Mouse (Mus musculus) CH12.LX (cell line): ENCODE results near the gene Bcar1. TPM values are rescaled to one million over a fixed set of nuclear protein-coding genes. Genes with fewer than 3 reads are reported as not detected.

Experiments
- DNase-seq: peaks from one replicate; pipeline ENCODE4 v3.0.0-alpha.2; 2013; ENCODE audit errors: extremely low read depth
- H3K27ac ChIP-seq: 2 replicates; pipeline ENCODE4 v1.5.1; 2012; ENCODE audit warnings: low read depth, mild to moderate bottlenecking, control low read depth, moderate library complexity; ENCODE audit not compliant: insufficient read depth
- H3K27me3 ChIP-seq: replicated peaks from 2 replicates; pipeline ENCODE3; 2012; ENCODE audit warnings: inconsistent platforms
- H3K36me3 ChIP-seq, 2 experiments: replicated peaks in 1 of 2; 2 replicates each; pipeline versions ENCODE3 to v1.6.1; 2012; ENCODE audit warnings: inconsistent platforms in 1 of 2, low read length in 1 of 2, mild to moderate bottlenecking in 1 of 2, mixed read lengths in 1 of 2, moderate library complexity in 1 of 2; ENCODE audit not compliant: control insufficient read depth in 1 of 2, insufficient read depth in 1 of 2
- H3K4me1 ChIP-seq, 2 experiments: 2 replicates each; pipeline ENCODE4 v1.6.1; 2012; ENCODE audit warnings: inconsistent platforms in 1 of 2, moderate library complexity in 1 of 2; ENCODE audit not compliant: insufficient read depth in 2 of 2, control insufficient read depth in 1 of 2
- H3K4me2 ChIP-seq: 2 replicates; pipeline ENCODE4 v1.6.1; 2012; ENCODE audit warnings: low read depth, mild to moderate bottlenecking, control low read depth; ENCODE audit not compliant: poor library complexity, insufficient read depth, severe bottlenecking
- H3K4me3 ChIP-seq, 3 experiments: fragments of 150-350 bp in 1 of 3; sonication (generic) in 1 of 3; replicated peaks in 1 of 3; 2 replicates each; pipeline versions ENCODE3 to v1.5.1; 2011 to 2012; ENCODE audit warnings: low read depth in 2 of 3, low read length in 2 of 3, mild to moderate bottlenecking in 2 of 3, moderate library complexity in 2 of 3, control low read depth in 1 of 3, improper control_type of control experiment in 1 of 3, inconsistent platforms in 1 of 3, mixed read lengths in 1 of 3; ENCODE audit not compliant: poor library complexity in 1 of 3
- H3K79me2 ChIP-seq: replicated peaks from 2 replicates; pipeline ENCODE4 v1.6.1; 2012; ENCODE audit warnings: mild to moderate bottlenecking, moderate library complexity; ENCODE audit not compliant: control insufficient read depth, poor library complexity, insufficient read depth, severe bottlenecking; ENCODE audit errors: extremely low read depth
- H3K9ac ChIP-seq: 2 replicates; pipeline ENCODE4 v1.6.1; 2012; ENCODE audit warnings: low read depth, mild to moderate bottlenecking, control low read depth, moderate library complexity; ENCODE audit not compliant: insufficient read depth
- H3K9me3 ChIP-seq: replicated peaks from 2 replicates; pipeline ENCODE3; 2012; ENCODE audit warnings: low read length, inconsistent platforms, mixed read lengths
- BHLHE40 ChIP-seq: IDR thresholded peaks from 2 replicates; pipeline ENCODE4 v1.6.1; 2011; ENCODE audit warnings: mild to moderate bottlenecking, low read depth, low read length, improper control_type of control experiment
- CHD1 ChIP-seq: IDR thresholded peaks from 2 replicates; pipeline ENCODE4 v1.6.1; 2012; ENCODE audit warnings: low read depth, low read length, improper control_type of control experiment, inconsistent platforms
- E2F4 ChIP-seq: IDR thresholded peaks from 2 replicates; pipeline ENCODE4 v1.6.1; 2011; ENCODE audit warnings: low read depth, low read length, improper control_type of control experiment; ENCODE audit not compliant: insufficient replicate concordance
- ELF1 ChIP-seq: IDR thresholded peaks from 2 replicates; pipeline ENCODE4 v1.6.1; 2014; ENCODE audit warnings: low read depth, mild to moderate bottlenecking, inconsistent platforms, low read length, improper control_type of control experiment
- ETS1 ChIP-seq: conservative IDR thresholded peaks from 2 replicates; pipeline ENCODE4 v1.6.1; 2012; ENCODE audit warnings: low read depth, mild to moderate bottlenecking, inconsistent platforms, low read length, improper control_type of control experiment, moderate library complexity
- GABPA ChIP-seq: IDR thresholded peaks from 2 replicates; pipeline ENCODE4 v1.6.1; 2012; ENCODE audit warnings: low read depth, low read length, improper control_type of control experiment, inconsistent platforms; ENCODE audit not compliant: insufficient replicate concordance
- HCFC1 ChIP-seq: IDR thresholded peaks from 2 replicates; pipeline ENCODE4 v1.6.1; 2012; ENCODE audit warnings: low read depth, mild to moderate bottlenecking, inconsistent platforms, low read length, improper control_type of control experiment
- JUN ChIP-seq: IDR thresholded peaks from 2 replicates; pipeline ENCODE4 v1.6.1; 2011; ENCODE audit warnings: low read depth, mild to moderate bottlenecking, low read length, improper control_type of control experiment, moderate library complexity; ENCODE audit not compliant: insufficient read depth
- JUND ChIP-seq: conservative IDR thresholded peaks from 2 replicates; pipeline ENCODE4 v1.6.1; 2011; ENCODE audit warnings: low read depth, low read length, improper control_type of control experiment
- KAT2A ChIP-seq: IDR thresholded peaks from 2 replicates; pipeline ENCODE4 v1.6.1; 2012; ENCODE audit warnings: low read length, improper control_type of control experiment, inconsistent platforms; ENCODE audit not compliant: insufficient replicate concordance
- MAX ChIP-seq: IDR thresholded peaks from 2 replicates; pipeline ENCODE4 v1.6.1; 2011; ENCODE audit warnings: low read length, improper control_type of control experiment
- MAZ ChIP-seq: IDR thresholded peaks from 2 replicates; pipeline ENCODE4 v1.6.1; 2012; ENCODE audit warnings: low read depth, mild to moderate bottlenecking, inconsistent platforms, low read length, improper control_type of control experiment, moderate library complexity
- MXI1 ChIP-seq: IDR thresholded peaks from 2 replicates; pipeline ENCODE4 v1.6.1; 2011; ENCODE audit warnings: mild to moderate bottlenecking, low read depth, low read length, improper control_type of control experiment
- MYC ChIP-seq: IDR thresholded peaks from 2 replicates; pipeline ENCODE4 v1.6.1; 2011; ENCODE audit warnings: low read depth, mild to moderate bottlenecking, improper control_type of control experiment, low read length
- NELFE ChIP-seq: IDR thresholded peaks from 2 replicates; pipeline ENCODE4 v1.6.1; 2011; ENCODE audit warnings: low read depth, low read length, improper control_type of control experiment
- PAX5 ChIP-seq: IDR thresholded peaks from 2 replicates; pipeline ENCODE4 v1.6.1; 2012; ENCODE audit warnings: low read length, inconsistent platforms, mixed read lengths
- POLR2A ChIP-seq: IDR thresholded peaks from 2 replicates; pipeline ENCODE4 v1.6.1; 2011; ENCODE audit warnings: low read depth, mild to moderate bottlenecking, improper control_type of control experiment, low read length
- RAD21 ChIP-seq: IDR thresholded peaks from 2 replicates; pipeline ENCODE4 v1.6.1; 2011; ENCODE audit warnings: low read depth, mild to moderate bottlenecking, low read length, improper control_type of control experiment, moderate library complexity
- RCOR1 ChIP-seq: conservative IDR thresholded peaks from 2 replicates; pipeline ENCODE4 v1.6.1; 2012; ENCODE audit warnings: low read depth, mild to moderate bottlenecking, inconsistent platforms, low read length, improper control_type of control experiment
- SIN3A ChIP-seq: IDR thresholded peaks from 2 replicates; pipeline ENCODE4 v1.6.1; 2012; ENCODE audit warnings: low read length, improper control_type of control experiment, inconsistent platforms
- TBP ChIP-seq: conservative IDR thresholded peaks from 2 replicates; pipeline ENCODE4 v1.6.1; 2011; ENCODE audit warnings: low read depth, low read length, improper control_type of control experiment
- UBTF ChIP-seq: IDR thresholded peaks from 2 replicates; pipeline ENCODE4 v1.6.1; 2012; ENCODE audit warnings: low read depth, mild to moderate bottlenecking, inconsistent platforms, low read length, improper control_type of control experiment, moderate library complexity
- USF2 ChIP-seq: conservative IDR thresholded peaks from 2 replicates; pipeline ENCODE4 v1.6.1; 2011; ENCODE audit warnings: low read depth, low read length, improper control_type of control experiment
- ZKSCAN1 ChIP-seq: IDR thresholded peaks from 2 replicates; pipeline ENCODE4 v1.6.1; 2012; ENCODE audit warnings: low read depth, inconsistent platforms, low read length, improper control_type of control experiment, borderline replicate concordance
- ZNF384 ChIP-seq: IDR thresholded peaks from 2 replicates; pipeline ENCODE4 v1.6.1; 2012; ENCODE audit warnings: low read depth, low read length, improper control_type of control experiment, inconsistent platforms
- dilution Hi-C: fragments of 300-500 bp; cut with MboI; formaldehyde crosslinking; loops from 2 replicates; pipeline ENCODE4 v1.14.3; 2020; ENCODE audit warnings: low sequenced_read_pairs; ENCODE audit not compliant: extremely low pct_unique_long_range_greater_than_20kb, extremely low pct_ligation_motif_present
- in situ Hi-C: fragments of 300-500 bp; cut with MboI; formaldehyde crosslinking; loops from 3 replicates; pipeline ENCODE4 v1.14.3; 2019; ENCODE audit warnings: low sequenced_read_pairs, low pct_ligation_motif_present, low pct_unique_long_range_greater_than_20kb, mixed read lengths
- polyA plus RNA-seq: library from polyadenylated mRNA; unstranded; fragments of >175 nt; gene quantifications from 2 replicates; pipeline ENCODE4 v1.2.1, GENCODE M21; 2012; ENCODE audit warnings: low read depth; ENCODE audit not compliant: insufficient read length
- total RNA-seq, 2 experiments: library from RNA; depleted of rRNA; stranded (reverse); fragments of 300-350 nt in 1 of 2; fragments of >200 nt in 1 of 2; gene quantifications; 2 replicates each; pipeline ENCODE4 v1.2.3; 2012 to 2014

Bcar1 gene
- total and polyA plus RNA-seq, 3 experiments: 0.97 to 2.1 (median 1.2) TPM

- no peaks in the 10 kb centered on the region for H3K4me1 ChIP-seq
- H3K27ac ChIP-seq: no peak overlapping the region
- no peaks in the 10 kb centered on the region for H3K27me3 ChIP-seq
- H3K4me3 ChIP-seq: no peak overlapping the region
- no peak overlapping the region for H3K9ac ChIP-seq
- no peak overlapping the region for H3K4me2 ChIP-seq
- H3K79me2 ChIP-seq: no peaks in the 10 kb centered on the region
- no peak for TF ChIP-seq MAZ
- no peak for TF ChIP-seq SIN3A
- TF ChIP-seq GABPA: no peak
- no peak for TF ChIP-seq CHD1
- no peak for TF ChIP-seq JUND
- TF ChIP-seq POLR2A: no peak
- no peak for TF ChIP-seq JUN
- no peak for TF ChIP-seq MXI1
- TF ChIP-seq USF2: no peak
- no peak for TF ChIP-seq PAX5
- no peak for TF ChIP-seq UBTF
- no peak for TF ChIP-seq NELFE
- TF ChIP-seq MYC: no peak
- no peak for TF ChIP-seq KAT2A
- no peak for TF ChIP-seq TBP
- peaks cover 27 to 59% of the 10 kb centered on the region in 2 experiments for H3K36me3 ChIP-seq
- no peak for DNase-seq
- in situ Hi-C loops: no loop called here
- dilution Hi-C loops: no loop called here
- H3K9me3 ChIP-seq: no peaks in the 10 kb centered on the region
Observed at GRCm38 (mm10) chr8:111765616-111766015, 22.0 kb upstream of the Bcar1 start.

- Histone ChIP-seq H3K79me2 (no peaks in the 10 kb centered on the region), H3K27me3 (no peaks in the 10 kb centered on the region), H3K27ac (no peak overlapping the region), H3K4me2 (no peak overlapping the region), H3K9me3 (no peaks in the 10 kb centered on the region), H3K4me3 (no peak overlapping the region), H3K36me3 (peaks cover 25 to 56% of the 10 kb centered on the region in 2 experiments), H3K9ac (no peak overlapping the region), H3K4me1 (no peaks in the 10 kb centered on the region)
- dilution Hi-C loops: no loop called here
- DNase-seq: no peak
- TF ChIP-seq PAX5: no peak
- in situ Hi-C loops: no loop called here
Observed at GRCm38 (mm10) chr8:111765096-111765495, 21.5 kb upstream of the Bcar1 start.

GRCm38 (mm10) chr8:111760708-111761107 is 17.1 kb upstream of the Bcar1 start:
- dilution Hi-C loops: no loop called here
- H3K27ac ChIP-seq: no peak overlapping the region

More at GRCm38 (mm10) chr8:111760708-111761107, 17.1 kb upstream of the Bcar1 start:
- Histone ChIP-seq H3K9ac (no peak overlapping the region), H3K9me3 (no peaks in the 10 kb centered on the region), H3K4me3 (no peak overlapping the region), H3K4me1 (no peaks in the 10 kb centered on the region), H3K36me3 (peaks cover 3 to 13% of the 10 kb centered on the region in 2 experiments)
- in situ Hi-C loops: no loop called here
- DNase-seq: no peak
- no peak for TF ChIP-seq BHLHE40
- TF ChIP-seq RAD21: no peak
- no peak for TF ChIP-seq ZKSCAN1
- no peak for TF ChIP-seq ZNF384
- TF ChIP-seq JUND: no peak
- TF ChIP-seq HCFC1: no peak
- TF ChIP-seq ETS1: no peak
- no peak for TF ChIP-seq RCOR1
- TF ChIP-seq POLR2A: no peak
- TF ChIP-seq CHD1: no peak
- no peak for TF ChIP-seq ELF1
- TF ChIP-seq E2F4: no peak
- no peak for TF ChIP-seq GABPA
- no peak for TF ChIP-seq MAX
- TF ChIP-seq, all 38 proteins: peak for 0
- Histone ChIP-seq H3K27me3 (no peaks in the 10 kb centered on the region), H3K4me2 (no peak overlapping the region), H3K79me2 (no peaks in the 10 kb centered on the region)
